Mouse (Mus musculus) cerebellum, adult 2 months (tissue): ENCODE measurements around the gene Ncoa1.

Experiments
- CTCF ChIP-seq: fragments of 200-500 bp; IDR thresholded peaks from 2 replicates; pipeline ENCODE4 v1.5.1; 2011; ENCODE audit warnings: low read depth, mild to moderate bottlenecking, control low read depth, low read length, moderate library complexity, borderline replicate concordance; ENCODE audit not compliant: insufficient read depth
- POLR2A ChIP-seq: fragments of 200-500 bp; IDR thresholded peaks from 2 replicates; pipeline ENCODE4 v1.6.1; 2011; ENCODE audit warnings: low read length, control low read depth, borderline replicate concordance; ENCODE audit not compliant: insufficient read depth

DNA sequence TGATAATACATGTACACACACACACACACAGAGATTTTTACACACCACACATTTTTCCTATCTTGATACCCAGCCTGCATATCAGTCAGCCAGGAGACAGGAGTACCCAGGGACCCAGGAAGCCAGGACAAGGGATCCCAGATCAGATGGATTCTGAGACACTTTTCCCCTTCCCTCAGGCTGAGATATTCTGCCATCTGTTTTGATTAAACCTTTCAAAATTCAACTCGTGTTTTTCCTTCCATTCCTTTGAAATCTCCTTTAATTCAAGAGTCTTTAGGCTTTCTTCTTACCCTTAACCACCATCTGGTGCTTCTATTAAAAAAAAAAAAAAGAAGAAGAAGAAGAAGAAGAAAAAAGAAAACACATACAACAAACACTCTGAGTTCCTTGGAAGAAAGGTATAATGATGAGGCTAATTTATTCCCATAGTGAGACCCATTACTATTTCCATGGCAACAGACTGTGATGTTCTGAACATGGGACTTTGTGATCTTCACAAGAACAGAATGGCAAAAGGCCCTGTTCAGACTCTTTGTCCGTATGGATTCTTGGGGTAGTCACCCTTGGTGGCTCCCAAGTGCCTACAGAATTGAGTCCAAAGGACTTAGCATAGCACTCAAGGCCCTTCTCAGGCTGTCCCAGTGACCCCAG, 26.8 kb upstream of the Ncoa1 start:
- TF ChIP-seq CTCF (no peak), POLR2A (no peak)
